Mouse (Mus musculus) adrenal gland (tissue): ENCODE measurements at regions not wholly inside any gene's neighbourhood (a gene's known extent, or its start where the extent isn't known, plus 50 kb on each side); places are given as distances from the start of the nearest gene placed in this dataset.
"Not testable (repeated sequence)": the region's sequence is repeated elsewhere in the genome, so short reads cannot be mapped to it uniquely, and the experiment has no call there.

Experiments used
- intact Hi-C: fragments of 180-260 bp; cut with DNase I; formaldehyde crosslinking; loops from one replicate; pipeline ENCODE4 v1.15.1; 2025

DNA sequence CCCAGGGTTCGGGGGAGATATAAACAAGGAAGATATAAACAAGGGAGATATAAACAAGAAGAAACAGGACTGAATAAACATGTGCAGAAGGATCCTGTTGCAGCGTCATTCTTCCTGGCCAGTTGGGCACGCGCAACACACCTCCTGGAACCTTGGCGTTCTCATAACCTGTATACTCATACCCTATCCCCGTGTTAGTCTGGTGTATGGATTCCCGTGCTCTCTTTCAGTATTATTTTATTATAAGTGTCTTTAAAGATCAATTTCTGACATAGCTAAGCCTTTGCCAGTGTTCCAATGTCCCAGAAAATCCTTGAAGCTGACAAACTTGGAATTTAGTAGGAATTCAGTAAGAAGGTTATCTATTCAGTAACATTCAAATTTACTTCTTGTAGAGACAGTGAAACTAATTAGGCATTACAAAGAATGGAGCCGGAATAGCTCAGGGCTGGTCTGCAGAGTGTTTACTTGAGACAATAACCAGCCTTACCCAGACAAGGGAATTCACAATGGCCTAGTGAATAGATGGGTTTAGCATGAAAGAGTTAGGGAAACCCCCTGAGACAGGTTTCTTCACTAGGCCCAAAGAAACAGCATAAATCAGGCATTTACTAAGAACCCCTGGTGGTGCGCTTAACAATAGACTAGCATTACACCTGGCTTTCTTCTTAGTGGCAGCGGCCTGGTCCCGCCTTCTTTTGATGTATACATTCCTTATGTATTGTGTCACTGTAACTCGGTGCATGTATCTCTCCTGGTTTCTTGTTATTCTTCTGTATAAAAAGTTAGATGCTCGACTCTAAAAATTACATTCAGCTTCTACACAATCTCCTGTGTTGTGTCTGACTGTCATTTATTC, 458.4 kb downstream of the Epm2a start:
- intact Hi-C loops, result not testable (repeated sequence)

- intact Hi-C loops, result no loop called here
Observed at GRCm38 (mm10) chr10:11809255-11809654, 466.1 kb downstream of the Epm2a start.

DNA sequence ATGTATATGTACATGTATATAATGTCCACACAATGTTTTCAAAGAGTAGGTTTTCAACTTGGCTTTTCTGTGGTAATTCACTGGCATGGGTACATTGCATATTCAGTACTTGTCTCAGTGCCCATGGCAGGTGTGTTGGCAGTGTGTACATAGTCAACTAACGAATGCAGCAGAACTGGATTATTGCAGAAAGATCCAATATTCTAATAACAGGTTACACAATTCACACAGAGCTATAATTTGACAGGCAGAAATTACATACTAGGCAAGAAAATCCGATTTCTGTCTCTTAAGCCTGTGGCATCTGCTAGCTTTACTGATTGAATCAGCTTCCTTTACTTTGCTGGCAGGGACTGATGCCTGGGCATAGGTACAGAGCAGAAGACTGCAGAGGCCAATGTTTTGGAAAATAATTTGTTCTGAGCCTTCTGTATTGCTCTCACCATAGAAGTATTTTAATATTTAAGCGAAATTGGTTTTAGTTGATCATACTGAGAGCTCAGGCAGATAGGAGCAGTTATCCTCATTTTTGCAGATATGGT, 479.3 kb downstream of the Epm2a start:
- intact Hi-C loops, result no loop called here

DNA sequence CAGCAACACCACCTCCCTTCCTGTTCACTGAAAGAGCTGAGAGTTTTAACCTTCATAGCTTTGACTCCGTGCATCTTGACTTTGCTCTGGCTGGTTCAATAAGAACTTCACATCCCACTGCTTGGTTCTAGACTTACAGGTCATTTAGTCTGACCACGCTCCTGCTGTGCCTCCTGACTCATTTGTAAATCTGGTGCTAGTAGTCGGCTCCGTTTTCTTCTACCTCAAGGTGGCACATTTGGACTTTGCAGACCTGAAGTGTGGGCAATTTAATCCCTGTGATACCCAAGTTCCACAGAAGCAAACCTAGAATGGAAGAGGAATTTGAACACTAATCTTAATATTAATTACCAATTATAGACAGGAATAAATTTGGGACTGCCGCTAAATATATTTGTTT, 497.9 kb downstream of the Epm2a start:
- intact Hi-C loops, result no loop called here

- intact Hi-C loops, result no loop called here
Observed at GRCm38 (mm10) chr10:11841494-11841893, 498.3 kb downstream of the Epm2a start.

GRCm38 (mm10) chr10:11846141-11846540, 502.9 kb downstream of the Epm2a start:
- intact Hi-C loops, result no loop called here

GRCm38 (mm10) chr10:11875145-11876131, 532.2 kb downstream of the Epm2a start:
- intact Hi-C loops, result no loop called here

- intact Hi-C loops, result no loop called here
Observed at GRCm38 (mm10) chr10:11886237-11886636, 543.0 kb downstream of the Epm2a start.

DNA sequence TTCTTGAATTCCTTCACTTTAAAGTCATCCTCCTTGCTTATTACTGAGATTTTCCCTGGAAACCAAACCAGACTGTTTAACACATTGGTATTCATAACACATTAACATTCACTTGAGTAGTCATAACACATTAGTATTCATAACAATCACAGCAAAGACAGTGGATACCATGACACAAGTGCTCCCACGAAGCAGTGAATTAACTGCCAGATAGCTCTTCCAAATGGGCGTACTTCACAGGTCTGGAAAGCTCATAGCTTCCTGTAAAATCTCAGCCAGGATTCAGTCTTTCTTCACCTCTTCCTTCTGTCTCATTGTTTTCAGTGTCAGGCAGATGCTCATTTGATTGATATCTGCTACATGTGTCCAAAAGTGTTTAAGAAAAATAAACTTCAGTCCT, 545.7 kb downstream of the Epm2a start:
- intact Hi-C loops, result no loop called here

DNA sequence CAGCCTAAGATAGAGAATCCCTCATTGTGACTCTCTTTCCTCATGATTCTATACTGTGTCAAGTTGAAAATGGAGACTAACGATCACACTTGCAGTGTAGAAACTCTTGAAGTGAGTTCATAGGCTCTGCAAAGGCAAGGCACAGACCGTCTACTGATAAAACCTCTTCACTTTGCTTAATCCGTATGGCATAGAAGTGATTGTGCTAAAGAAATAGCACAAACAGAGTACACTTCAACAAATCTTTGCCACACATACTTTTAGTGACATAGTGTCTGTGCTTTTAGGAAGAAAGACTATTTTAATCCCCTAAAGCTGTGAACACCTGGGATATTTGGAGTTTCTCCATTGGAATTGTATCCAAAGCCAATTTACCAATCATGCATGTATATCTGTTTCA, 578.9 kb downstream of the Epm2a start:
- intact Hi-C loops, result no loop called here

DNA sequence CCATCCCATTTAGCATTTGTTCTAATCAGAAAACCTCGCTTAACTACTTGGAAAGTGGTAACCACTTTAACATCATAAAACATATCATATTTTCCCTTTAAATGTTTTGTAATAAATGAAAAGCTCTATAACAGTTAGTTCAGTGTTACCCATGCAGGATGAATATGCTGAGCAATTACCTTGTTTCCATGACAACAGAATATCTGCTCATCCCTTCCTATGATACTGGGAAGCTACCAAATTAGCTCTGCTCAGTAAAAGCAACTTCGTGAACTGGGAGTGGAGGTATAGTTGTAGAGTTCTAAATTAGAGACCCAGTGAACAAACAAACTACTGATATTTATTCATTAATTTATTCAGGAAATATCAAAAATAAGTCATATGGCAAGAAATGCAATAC, 595.0 kb downstream of the Epm2a start:
- intact Hi-C loops, result no loop called here

DNA sequence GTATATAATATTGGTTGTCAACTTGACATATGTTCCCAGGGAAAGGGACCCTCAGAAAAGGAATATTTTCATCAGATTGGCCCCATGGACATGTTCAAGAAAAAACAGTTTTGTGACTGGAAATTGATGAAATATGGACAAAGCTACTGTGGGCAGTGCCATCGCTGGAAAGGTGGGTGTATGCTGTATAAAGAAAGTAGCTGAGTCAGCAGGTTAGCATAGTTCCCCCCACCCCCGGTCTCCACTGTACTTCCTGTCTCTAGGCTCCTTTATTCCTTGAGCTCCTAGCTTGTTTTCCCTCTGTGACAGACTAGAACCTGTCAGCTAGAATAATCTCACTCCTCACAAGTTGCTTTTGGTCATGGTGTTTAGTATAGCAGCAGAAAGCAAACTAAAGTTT, 599.6 kb downstream of the Epm2a start:
- intact Hi-C loops, result no loop called here

DNA sequence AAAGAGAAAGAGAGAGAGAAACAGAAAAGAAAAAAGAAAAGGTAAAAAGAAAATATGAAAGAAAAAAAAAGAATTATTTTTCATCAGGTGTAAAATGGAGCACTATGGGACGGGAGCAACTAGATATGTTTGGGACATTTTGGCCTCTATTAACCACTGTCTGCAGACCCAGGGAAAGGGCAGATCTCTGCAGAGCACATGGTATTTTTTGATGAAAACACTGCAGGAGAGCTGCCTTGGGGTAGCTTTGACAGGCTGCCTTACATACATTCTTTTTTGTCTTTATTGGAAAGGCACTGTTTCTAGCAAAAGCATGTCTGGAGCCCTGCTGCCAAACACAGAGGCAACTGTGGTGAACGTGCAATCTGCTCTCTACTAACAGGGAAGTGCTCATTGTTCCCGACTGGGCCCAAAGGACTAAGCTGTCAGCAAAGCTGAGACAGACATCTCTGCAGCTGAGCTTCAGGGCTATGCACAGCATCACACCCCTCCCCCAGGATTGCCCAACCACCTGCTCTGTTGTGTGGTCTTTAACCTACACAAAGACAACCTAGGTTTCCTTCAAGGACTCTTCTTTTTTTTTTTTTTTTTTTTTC, 617.2 kb downstream of the Epm2a start:
- intact Hi-C loops, result no loop called here

DNA sequence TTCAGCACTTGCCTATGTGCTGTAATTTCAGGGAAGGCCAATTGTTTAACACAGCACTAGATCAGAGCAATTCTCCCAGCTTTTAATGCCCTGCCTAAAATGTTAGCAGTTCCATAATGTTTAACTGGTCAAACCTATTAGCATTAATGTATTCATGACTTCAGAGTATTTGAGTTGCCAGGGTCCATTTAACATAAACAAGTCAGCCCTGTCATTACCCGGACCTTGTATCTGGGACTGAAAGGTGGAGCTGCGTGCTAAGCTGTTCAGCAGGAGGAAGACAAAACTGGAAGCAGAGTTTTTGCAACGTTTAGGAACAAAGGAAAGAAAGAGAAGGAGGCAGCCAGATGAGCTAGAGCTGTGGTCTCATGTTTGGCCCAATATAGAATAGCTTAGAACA, 661.8 kb downstream of the Epm2a start:
- intact Hi-C loops, result no loop called here

GRCm38 (mm10) chr10:12005889-12006288, 662.7 kb downstream of the Epm2a start:
- intact Hi-C loops, result no loop called here

DNA sequence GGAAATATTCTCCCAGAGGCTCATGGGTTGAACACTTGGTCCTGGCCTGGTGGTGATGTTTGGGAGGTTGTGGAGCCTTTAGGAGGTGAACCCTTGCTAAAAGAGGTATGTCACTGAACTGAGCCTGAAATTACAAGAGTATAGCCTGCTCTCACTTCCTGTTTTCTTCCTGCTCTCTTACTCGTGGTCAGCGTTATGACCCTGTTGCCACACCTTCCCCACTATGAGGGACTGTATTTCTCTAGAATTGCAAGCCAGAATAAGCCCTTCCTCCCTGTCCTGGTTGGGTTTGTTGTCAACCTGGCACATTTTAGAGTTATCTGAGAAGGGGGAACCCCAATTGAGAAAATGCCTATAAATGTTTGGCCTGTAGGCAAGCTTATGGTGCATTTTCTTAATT, 674.1 kb downstream of the Epm2a start:
- intact Hi-C loops, result loop anchor here (10.0 kb wide), 1 partner anchor 598 kb away; no protein-coding TSS in a partner anchor

- intact Hi-C loops, result loop anchor here (10.0 kb wide), 1 partner anchor 597 kb away; no protein-coding TSS in a partner anchor
Observed at GRCm38 (mm10) chr10:12018281-12018680, 675.1 kb downstream of the Epm2a start.

DNA sequence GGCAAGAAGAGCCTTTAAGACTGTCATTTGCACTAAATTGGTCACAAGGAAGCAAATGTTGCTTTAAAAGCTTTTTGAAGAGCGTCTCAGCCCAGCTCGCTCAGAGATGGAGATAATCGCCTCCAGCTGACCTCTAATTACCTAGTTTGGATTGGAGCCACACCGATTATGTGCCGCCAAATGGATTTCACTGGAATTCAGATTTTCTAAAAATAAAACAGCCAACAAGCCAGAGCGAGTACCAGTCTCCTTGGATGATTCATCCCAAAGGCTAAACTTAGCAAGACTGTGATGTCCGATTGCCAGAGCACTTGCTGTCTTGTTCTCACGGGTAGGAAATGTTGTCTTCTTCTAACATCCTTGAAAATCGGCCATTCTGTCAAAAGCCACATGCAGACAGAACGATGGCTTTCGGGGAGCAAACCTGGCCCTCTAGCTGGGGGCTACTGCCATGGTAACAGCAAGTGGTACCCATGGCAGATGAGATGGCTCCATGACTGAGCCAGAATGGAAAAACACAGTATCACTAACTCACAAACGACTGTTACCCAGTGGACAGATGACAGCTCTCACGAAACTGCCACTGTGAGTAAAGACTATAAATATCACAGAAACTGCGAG, 676.1 kb downstream of the Epm2a start:
- intact Hi-C loops, result loop anchor here (10.0 kb wide), 1 partner anchor 596 kb away; no protein-coding TSS in a partner anchor

GRCm38 (mm10) chr10:12020576-12020975, 677.4 kb downstream of the Epm2a start:
- intact Hi-C loops, result no loop called here

DNA sequence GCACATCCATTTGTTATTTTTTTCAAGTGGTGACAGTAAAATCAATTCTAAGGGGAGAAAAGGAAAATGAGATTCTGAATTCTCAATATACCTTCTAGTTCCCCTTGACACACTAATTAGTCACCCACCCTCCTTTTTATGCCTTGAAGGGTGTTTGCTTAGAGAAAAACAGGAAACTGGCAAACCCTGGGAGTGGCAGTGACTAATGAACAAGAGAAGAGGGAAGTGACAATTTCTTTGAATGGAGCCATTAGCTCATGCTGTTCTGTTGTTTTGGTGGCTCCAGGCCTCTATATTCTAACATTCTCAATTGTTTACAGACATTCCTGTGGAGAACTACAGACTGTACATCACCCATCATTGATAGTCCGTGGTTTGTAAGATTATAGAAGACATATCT, 692.0 kb downstream of the Epm2a start:
- intact Hi-C loops, result no loop called here

DNA sequence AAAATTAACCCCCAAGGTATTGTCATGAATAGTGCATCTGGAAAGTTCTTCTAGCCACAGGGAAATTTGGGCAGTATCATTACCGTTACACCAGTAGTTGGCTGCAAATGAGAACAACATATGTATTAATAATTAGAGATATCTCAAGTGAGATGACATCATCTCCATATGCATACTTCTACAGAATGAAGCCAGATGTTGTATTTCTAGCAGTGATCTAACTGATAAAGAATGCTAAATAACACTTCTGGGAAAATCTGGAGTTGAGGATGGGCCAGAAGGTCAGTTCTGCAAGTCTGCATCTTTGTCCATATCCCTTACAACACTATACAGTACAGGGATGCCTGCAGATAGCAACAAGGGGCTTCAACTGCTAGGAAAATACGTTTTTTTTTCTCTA, 702.7 kb downstream of the Epm2a start:
- intact Hi-C loops, result no loop called here
